Mouse (Mus musculus): ENCODE results near the gene Ran. TPM values are rescaled to one million over a fixed set of nuclear protein-coding genes. Genes with fewer than 3 reads are reported as not detected.

Ran gene
- polyA plus RNA-seq, 1 experiment: 466 TPM

DNA sequence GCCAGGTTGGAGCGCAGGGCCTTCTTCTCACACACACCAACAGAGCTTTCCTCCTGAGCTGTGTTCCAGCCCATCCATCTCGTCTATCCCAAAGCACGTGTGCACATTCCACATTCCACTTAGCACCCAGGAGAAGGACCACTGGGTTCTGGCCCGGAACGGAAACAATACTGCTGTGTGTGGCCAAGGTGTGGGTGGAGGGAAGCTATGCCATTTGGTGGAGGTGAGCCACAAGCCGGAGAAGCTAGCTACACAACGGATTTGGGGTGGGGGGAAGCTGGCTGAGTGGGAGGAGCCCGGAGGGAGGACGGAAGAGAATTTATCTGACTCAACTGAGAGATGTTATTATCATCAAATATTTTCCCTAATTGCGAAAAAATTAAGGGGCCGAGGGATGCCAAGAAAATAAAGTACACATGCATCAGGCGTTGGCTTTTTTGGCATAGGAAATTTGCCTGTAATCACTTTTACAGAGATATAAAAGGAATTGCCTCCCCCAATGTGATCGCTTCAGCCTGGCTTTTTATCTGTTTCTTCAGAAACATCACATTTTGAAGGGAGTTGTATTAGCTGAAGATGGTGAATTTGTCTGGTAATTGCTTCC is 47.5 kb downstream of the Ran start:
- H3K4me3 ChIP-seq: no peak overlapping the region
- H3K4me2 ChIP-seq (ENCODE audit: low read depth): no peak overlapping the region
- TF ChIP-seq SRF (IDR thresholded peaks at IDR 0.05; ENCODE audit: control insufficient read depth, insufficient read length, low read depth): no peak
- TF ChIP-seq CEBPB (IDR thresholded peaks at IDR 0.05; ENCODE audit: insufficient read depth, poor library complexity, severe bottlenecking): no peak
- no peak for TF ChIP-seq TCF12 (IDR thresholded peaks at IDR 0.05; ENCODE audit: insufficient read depth, poor library complexity, severe bottlenecking)
- no peak for TF ChIP-seq MAX (IDR thresholded peaks at IDR 0.05; ENCODE audit: low read depth)
- TF ChIP-seq POLR2A (IDR thresholded peaks at IDR 0.05; ENCODE audit: insufficient read length, low read depth): no peak
- TF ChIP-seq E2F4 (IDR thresholded peaks at IDR 0.05; ENCODE audit: insufficient read depth): no peak
- no peak for TF ChIP-seq POLR2AphosphoS2 (IDR thresholded peaks at IDR 0.05; ENCODE audit: insufficient read length, low read depth)
- TF ChIP-seq MYOG (IDR thresholded peaks at IDR 0.05; ENCODE audit: control insufficient read depth in 1 of 3, insufficient read depth in 1 of 3, insufficient read length in 2 of 3, low read depth in 2 of 3): no peak
- TF ChIP-seq USF1 (IDR thresholded peaks at IDR 0.05; ENCODE audit: low read depth): no peak
- no peak for TF ChIP-seq MYOD1 (IDR thresholded peaks at IDR 0.05; ENCODE audit: control insufficient read depth in 1 of 3, insufficient read length in 2 of 3, low read depth in 2 of 3)
- no peak for TF ChIP-seq REST (IDR thresholded peaks at IDR 0.05; ENCODE audit: insufficient read depth, insufficient read length)
- TF ChIP-seq TCF3 (IDR thresholded peaks at IDR 0.05; ENCODE audit: insufficient read length, low read depth): no peak
- no peaks in the 10 kb centered on the region for H3K36me3 ChIP-seq (ENCODE audit: control insufficient read depth, insufficient read depth)
- H3K27me3 ChIP-seq (ENCODE audit: control insufficient read depth, insufficient read depth, insufficient read length): peaks cover 7% of the 10 kb centered on the region
- no peaks in the 10 kb centered on the region for H3K79me2 ChIP-seq (ENCODE audit: control insufficient read depth, insufficient read depth)
- no peak overlapping the region for H3ac ChIP-seq (ENCODE audit: control insufficient read depth, insufficient read length)

DNA sequence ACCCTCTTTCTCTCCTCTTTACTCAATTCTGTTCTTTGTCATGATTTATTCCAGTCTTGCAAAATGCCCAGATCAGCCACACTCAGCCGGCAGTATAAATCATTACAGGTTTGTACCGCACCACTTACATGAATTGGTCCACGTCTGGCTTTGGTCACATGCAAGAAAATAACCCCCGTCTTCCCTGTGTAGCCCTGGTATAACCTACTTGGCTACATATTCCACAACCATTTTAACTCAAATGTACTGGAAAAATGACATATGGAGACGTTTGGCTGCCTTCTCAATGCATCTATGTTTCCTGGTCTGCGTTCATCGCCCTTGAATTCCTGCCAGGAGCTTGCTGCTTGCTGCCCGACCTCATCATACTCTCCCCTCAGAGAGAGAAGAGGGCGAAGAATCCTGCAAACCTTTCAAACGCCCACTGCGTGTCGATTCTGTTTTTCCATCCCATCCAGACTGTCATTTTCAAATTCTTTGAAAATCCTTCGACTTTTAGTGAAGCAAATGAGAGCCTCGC is 52.0 kb downstream of the Ran start:
- H3K36me3 ChIP-seq (ENCODE audit: control insufficient read depth, insufficient read depth): no peaks in the 10 kb centered on the region
- no peak overlapping the region for H3K4me2 ChIP-seq (ENCODE audit: low read depth)
- H3K27me3 ChIP-seq (ENCODE audit: control insufficient read depth, insufficient read depth, insufficient read length): peaks cover 45% of the 10 kb centered on the region
- no peaks in the 10 kb centered on the region for H3K79me2 ChIP-seq (ENCODE audit: control insufficient read depth, insufficient read depth)
- H3K4me3 ChIP-seq: no peak overlapping the region
- H3ac ChIP-seq (ENCODE audit: control insufficient read depth, insufficient read length): no peak overlapping the region
- no peak for TF ChIP-seq CEBPB (IDR thresholded peaks at IDR 0.05; ENCODE audit: insufficient read depth, poor library complexity, severe bottlenecking)
- no peak for TF ChIP-seq POLR2AphosphoS2 (IDR thresholded peaks at IDR 0.05; ENCODE audit: insufficient read length, low read depth)
- TF ChIP-seq MYOG (IDR thresholded peaks at IDR 0.05; ENCODE audit: control insufficient read depth in 1 of 3, insufficient read depth in 1 of 3, insufficient read length in 2 of 3, low read depth in 2 of 3): no peak
- no peak for TF ChIP-seq REST (IDR thresholded peaks at IDR 0.05; ENCODE audit: insufficient read depth, insufficient read length)
- TF ChIP-seq TCF3 (IDR thresholded peaks at IDR 0.05; ENCODE audit: insufficient read length, low read depth): no peak
- TF ChIP-seq E2F4 (IDR thresholded peaks at IDR 0.05; ENCODE audit: insufficient read depth): no peak
- TF ChIP-seq MAX (IDR thresholded peaks at IDR 0.05; ENCODE audit: low read depth): no peak
- TF ChIP-seq POLR2A (IDR thresholded peaks at IDR 0.05; ENCODE audit: insufficient read length, low read depth): no peak
- no peak for TF ChIP-seq MYOD1 (IDR thresholded peaks at IDR 0.05; ENCODE audit: control insufficient read depth in 1 of 3, insufficient read length in 2 of 3, low read depth in 2 of 3)
- no peak for TF ChIP-seq SRF (IDR thresholded peaks at IDR 0.05; ENCODE audit: control insufficient read depth, insufficient read length, low read depth)
- no peak for TF ChIP-seq TCF12 (IDR thresholded peaks at IDR 0.05; ENCODE audit: insufficient read depth, poor library complexity, severe bottlenecking)

DNA sequence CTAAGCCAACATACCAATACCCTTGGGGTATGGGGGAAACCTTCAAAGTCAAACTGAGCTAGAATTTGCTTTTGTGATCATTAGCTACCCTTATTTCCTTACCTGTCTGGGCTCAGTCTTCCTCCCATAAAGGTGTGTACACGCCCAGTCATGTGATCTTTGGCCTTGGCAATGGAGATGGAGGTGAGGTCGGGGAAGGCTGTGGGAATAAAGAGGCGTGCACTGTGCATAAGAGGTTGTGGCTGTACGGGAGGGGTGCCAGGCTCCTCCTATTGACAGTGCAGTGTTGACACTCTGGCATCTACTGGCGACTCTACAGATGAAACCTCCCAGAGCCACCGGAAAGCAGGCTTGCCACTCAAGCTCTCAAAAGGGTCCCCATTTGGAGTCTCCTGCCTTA is 53.5 kb downstream of the Ran start:
- TF ChIP-seq CEBPB (IDR thresholded peaks at IDR 0.05; ENCODE audit: insufficient read depth, poor library complexity, severe bottlenecking) (no peak), POLR2AphosphoS2 (IDR thresholded peaks at IDR 0.05; ENCODE audit: insufficient read length, low read depth) (no peak), TCF12 (IDR thresholded peaks at IDR 0.05; ENCODE audit: insufficient read depth, poor library complexity, severe bottlenecking) (no peak), MAX (IDR thresholded peaks at IDR 0.05; ENCODE audit: low read depth) (no peak), E2F4 (IDR thresholded peaks at IDR 0.05; ENCODE audit: insufficient read depth) (no peak), SRF (IDR thresholded peaks at IDR 0.05; ENCODE audit: control insufficient read depth, insufficient read length, low read depth) (no peak), MYOD1 (IDR thresholded peaks at IDR 0.05; ENCODE audit: control insufficient read depth in 1 of 3, insufficient read length in 2 of 3, low read depth in 2 of 3) (no peak)
- H3K36me3 ChIP-seq (ENCODE audit: control insufficient read depth, insufficient read depth): no peaks in the 10 kb centered on the region
- no peaks in the 10 kb centered on the region for H3K79me2 ChIP-seq (ENCODE audit: control insufficient read depth, insufficient read depth)
- no peak overlapping the region for H3ac ChIP-seq (ENCODE audit: control insufficient read depth, insufficient read length)
- H3K4me2 ChIP-seq (ENCODE audit: low read depth): no peak overlapping the region
- H3K4me3 ChIP-seq: no peak overlapping the region
- H3K27me3 ChIP-seq (ENCODE audit: control insufficient read depth, insufficient read depth, insufficient read length): peaks cover 52% of the 10 kb centered on the region

Other genes starting within 250 kb of the Ran start
- gene Rimbp2, start 66.6 kb upstream of the Ran start, polyA plus RNA-seq (2012; fragmentation: generic; extraction: Trizol): not detected
- gene Stx2, start 11.5 kb upstream of the Ran start, polyA plus RNA-seq (2012; fragmentation: generic; extraction: Trizol): 21.1 TPM
- gene Adgrd1, start 76.7 kb downstream of the Ran start, polyA plus RNA-seq (2012; fragmentation: generic; extraction: Trizol): 0.48 TPM